Mouse (Mus musculus) bone marrow macrophage, adult 2 months (primary cell): ENCODE results near the gene Bves.

Experiments
- CTCF ChIP-seq: IDR thresholded peaks from 2 replicates; pipeline ENCODE4 v1.5.1; 2012; ENCODE audit warnings: low read depth, mild to moderate bottlenecking, low read length, moderate library complexity
- POLR2A ChIP-seq: IDR thresholded peaks from 2 replicates; pipeline ENCODE4 v1.6.1; 2012; ENCODE audit warnings: mild to moderate bottlenecking, low read depth, low read length, borderline replicate concordance

DNA sequence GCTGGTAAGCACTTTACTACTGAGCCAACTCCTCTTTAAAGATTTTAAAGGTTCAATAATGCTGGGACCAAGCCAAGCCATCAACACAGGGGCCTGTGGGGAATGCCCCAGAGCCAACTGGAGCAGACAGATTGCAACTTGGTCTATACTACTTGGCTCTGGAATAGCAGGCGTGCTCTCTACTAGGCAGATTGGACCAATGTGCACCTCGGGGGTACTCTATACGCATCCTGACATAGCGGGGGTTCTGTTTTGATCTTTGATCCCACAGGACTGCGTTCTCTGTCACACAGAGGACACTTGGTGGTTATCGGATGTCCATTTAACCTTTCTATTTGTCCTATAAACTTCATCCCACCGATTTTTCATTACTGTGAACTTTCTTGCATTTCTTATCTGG is 647 bp upstream of the Bves start:
- TF ChIP-seq POLR2A: no peak
- no peak for TF ChIP-seq CTCF
